Mouse (Mus musculus): ENCODE results near the gene Kmt2c. TPM values are rescaled to one million over a fixed set of nuclear protein-coding genes. Genes with fewer than 3 reads are reported as not detected.
A peak's percentile ranks its signal among the peaks of the same experiment; 100 is the strongest.
"Not testable (repeated sequence)": the region's sequence is repeated elsewhere in the genome, so short reads cannot be mapped to it uniquely, and the experiment has no call there.

The Kmt2c gene
- polyA plus RNA-seq, 1 experiment from 2014 or later: 19.2 TPM

DNA sequence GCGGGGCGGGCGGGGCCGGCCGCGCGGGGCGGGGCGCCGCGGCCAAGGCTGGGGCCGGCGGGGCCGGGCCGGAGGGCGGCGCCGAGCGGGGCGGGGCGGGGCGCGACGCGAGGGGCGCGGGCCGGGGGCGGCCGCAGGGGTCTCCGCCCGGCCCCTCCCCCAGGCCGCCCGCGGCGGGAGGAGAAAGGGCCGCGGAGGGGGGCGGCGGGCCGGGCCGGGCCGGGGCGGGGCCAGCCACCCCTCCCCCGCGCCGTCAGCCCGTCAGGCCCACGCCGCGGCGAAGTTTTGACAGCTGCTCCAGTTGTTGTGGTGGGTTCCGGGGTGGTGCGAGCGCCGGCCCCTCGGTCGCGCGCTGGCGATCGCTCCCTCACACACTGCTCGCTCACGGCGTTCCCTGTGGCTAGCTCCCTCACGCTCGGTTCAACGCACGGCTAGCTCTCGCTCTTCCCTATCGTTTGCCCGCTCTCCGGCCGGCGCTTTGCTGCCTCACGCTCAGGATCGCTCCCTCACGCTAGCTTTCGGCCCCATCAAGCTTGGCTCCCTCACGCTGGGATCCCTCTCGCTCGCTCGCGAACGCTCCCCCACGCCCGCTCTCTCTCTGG is 339 bp upstream of the Kmt2c start:
- H3K27me3 ChIP-seq (ENCODE audit: control insufficient read depth, insufficient read depth, low read length): no peaks in the 10 kb centered on the region; the same call in 1 of the 2 replicates
- peak overlapping the region; percentile 99 for H3K27ac ChIP-seq (ENCODE audit: low read depth, low read length)
- H3K36me3 ChIP-seq (ENCODE audit: control insufficient read depth, insufficient read depth, low read length): no peaks in the 10 kb centered on the region
- DNase-seq (ENCODE audit: low spot score, missing footprints) (peak; percentile 97), ATAC-seq (ENCODE audit: low FRiP score) (peak; percentile 87)
- under 1% methylated on average over 38 of the region's 87 CpGs for whole genome bisulfite sequencing
- peak overlapping the region; percentile 79 for H3K9ac ChIP-seq (ENCODE audit: low read length)
- peaks cover 14% of the 10 kb centered on the region; the same call in 1 of the 2 replicates for H3K4me1 ChIP-seq (ENCODE audit: control insufficient read depth, insufficient read depth, low read length)
- peak overlapping the region; percentile 99 for H3K4me3 ChIP-seq (ENCODE audit: low read depth, low read length)
- peak overlapping the region; percentile 80 for H3K4me2 ChIP-seq
- no peaks in the 10 kb centered on the region for H3K9me3 ChIP-seq (ENCODE audit: control insufficient read depth, low read length)

DNA sequence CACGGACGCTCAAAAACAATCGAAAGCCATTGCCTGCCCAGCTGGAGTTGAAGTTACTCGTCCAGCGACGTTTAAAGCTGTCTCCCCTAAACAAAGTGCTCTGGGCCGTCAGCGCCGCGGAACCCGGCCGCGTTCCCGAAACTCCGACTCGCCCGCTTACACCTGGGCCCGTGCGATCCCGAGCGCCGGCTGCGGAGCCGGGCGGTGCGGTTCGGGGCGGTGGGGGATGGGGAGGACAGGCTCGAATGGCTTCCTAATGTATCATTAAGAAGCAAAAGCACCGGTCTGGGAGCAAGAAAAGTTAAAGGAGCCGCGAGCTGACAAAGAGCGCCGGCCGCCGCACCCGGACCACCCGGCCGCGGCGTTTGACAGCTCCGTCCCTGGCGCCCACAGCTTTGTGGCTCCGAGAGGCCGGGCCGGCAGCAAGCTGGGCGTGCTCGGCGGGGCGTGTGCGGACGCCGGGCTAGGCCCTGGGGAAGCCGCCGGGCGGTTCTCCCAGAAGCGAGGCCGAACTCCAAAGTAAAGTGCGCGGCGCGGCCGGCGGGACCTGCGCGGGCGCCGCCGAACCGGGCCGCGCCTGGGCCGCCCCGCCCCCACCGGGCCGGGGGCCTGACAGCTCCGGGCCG is 750 bp downstream of the Kmt2c start:
- no peaks in the 10 kb centered on the region; the same call in 1 of the 2 replicates for H3K27me3 ChIP-seq (ENCODE audit: control insufficient read depth, insufficient read depth, low read length)
- peak overlapping the region; percentile 79 for H3K9ac ChIP-seq (ENCODE audit: low read length)
- peak overlapping the region; percentile 98 for H3K27ac ChIP-seq (ENCODE audit: low read depth, low read length)
- H3K4me1 ChIP-seq (ENCODE audit: control insufficient read depth, insufficient read depth, low read length): peaks cover 14% of the 10 kb centered on the region; the same call in 1 of the 2 replicates
- peak; percentile 96 for DNase-seq (ENCODE audit: low spot score, missing footprints)
- under 1% methylated on average over 56 of the region's 78 CpGs for WGBS
- H3K36me3 ChIP-seq (ENCODE audit: control insufficient read depth, insufficient read depth, low read length): no peaks in the 10 kb centered on the region
- peak; percentile 12 for ATAC-seq (ENCODE audit: low FRiP score)
- H3K9me3 ChIP-seq (ENCODE audit: control insufficient read depth, low read length): no peaks in the 10 kb centered on the region
- peak overlapping the region; percentile 79 for H3K4me2 ChIP-seq
- peak overlapping the region; percentile 99 for H3K4me3 ChIP-seq (ENCODE audit: low read depth, low read length)

DNA sequence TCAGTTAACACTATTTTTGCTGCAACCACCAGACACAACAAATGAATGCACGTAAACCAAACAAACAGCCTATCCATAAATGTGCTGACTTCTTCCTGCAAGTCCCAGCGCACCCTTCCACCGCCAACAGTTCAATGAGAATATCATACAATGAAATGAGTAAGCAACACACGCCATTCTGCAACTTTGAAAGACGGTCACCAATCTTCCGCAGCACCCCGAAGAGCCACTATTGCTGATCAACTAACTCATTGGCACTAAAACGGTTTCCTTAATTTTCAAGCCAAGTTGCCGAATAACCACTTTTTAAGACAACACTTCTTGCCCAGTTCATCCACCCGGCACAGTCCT is 1.2 kb downstream of the Kmt2c start:
- peak overlapping the region; percentile 79 for H3K9ac ChIP-seq (ENCODE audit: low read length)
- DNase-seq (ENCODE audit: low spot score, missing footprints) (no peak), ATAC-seq (ENCODE audit: low FRiP score) (no peak)
- no peak overlapping the region for H3K27ac ChIP-seq (ENCODE audit: low read depth, low read length)
- H3K4me2 ChIP-seq: peak overlapping the region; percentile 79
- H3K27me3 ChIP-seq (ENCODE audit: control insufficient read depth, insufficient read depth, low read length): no peaks in the 10 kb centered on the region; the same call in 1 of the 2 replicates
- no peaks in the 10 kb centered on the region for H3K36me3 ChIP-seq (ENCODE audit: control insufficient read depth, insufficient read depth, low read length)
- H3K9me3 ChIP-seq (ENCODE audit: control insufficient read depth, low read length): no peaks in the 10 kb centered on the region
- H3K4me1 ChIP-seq (ENCODE audit: control insufficient read depth, insufficient read depth, low read length): peaks cover 14% of the 10 kb centered on the region; the same call in 1 of the 2 replicates
- under 1% methylated on average over 10 of the region's 10 CpGs for WGBS
- peak overlapping the region; percentile 99 for H3K4me3 ChIP-seq (ENCODE audit: low read depth, low read length)

DNA sequence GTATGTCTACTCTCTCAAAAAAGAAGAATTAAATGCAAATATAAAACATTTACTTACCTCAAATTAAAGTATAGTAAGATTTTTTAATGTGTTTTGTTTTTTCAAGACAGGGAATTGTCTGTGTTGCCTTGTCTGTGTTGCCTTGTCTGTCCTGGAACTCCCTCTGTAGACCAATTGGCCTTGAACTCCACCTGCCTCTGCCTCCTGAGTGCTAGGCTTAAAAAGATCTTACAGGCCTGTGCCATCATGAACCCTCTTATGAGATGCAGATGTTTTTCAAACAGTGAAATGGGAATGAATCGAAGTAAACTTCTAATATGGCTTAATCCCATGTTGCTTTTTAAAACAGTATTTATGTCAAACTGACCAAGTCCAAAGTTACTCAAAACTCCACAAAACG is 1.9 kb downstream of the Kmt2c start:
- H3K9ac ChIP-seq (ENCODE audit: low read length): peak overlapping the region; percentile 79
- ATAC-seq (ENCODE audit: low FRiP score): no peak

DNA sequence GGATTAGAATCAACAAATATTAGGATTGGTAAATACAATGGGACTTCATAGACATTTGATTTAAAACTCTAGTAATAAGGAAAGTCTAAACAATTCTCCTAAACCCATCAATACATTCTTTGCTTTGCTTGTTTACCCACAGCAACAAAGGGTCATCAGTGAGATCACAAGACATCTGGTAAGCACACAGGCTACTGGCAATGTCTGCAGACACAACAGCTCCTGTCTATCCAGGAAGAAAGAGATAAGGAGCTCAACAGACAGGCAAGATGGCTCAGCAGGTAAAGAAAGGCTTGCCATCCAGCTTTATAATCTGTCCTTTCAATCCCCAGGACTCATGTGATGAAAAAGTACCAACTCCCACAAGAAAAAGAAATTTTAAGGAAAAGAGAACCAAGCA is 19.7 kb downstream of the Kmt2c start:
- ATAC-seq (ENCODE audit: low FRiP score): no peak
- Histone ChIP-seq H3K27ac (ENCODE audit: low read depth, low read length) (no peak overlapping the region), H3K36me3 (ENCODE audit: control insufficient read depth, insufficient read depth, low read length) (no peaks in the 10 kb centered on the region), H3K4me2 (no peak overlapping the region), H3K4me1 (ENCODE audit: control insufficient read depth, insufficient read depth, low read length) (no peaks in the 10 kb centered on the region), H3K27me3 (ENCODE audit: control insufficient read depth, insufficient read depth, low read length) (no peaks in the 10 kb centered on the region), H3K4me3 (ENCODE audit: low read depth, low read length) (no peak overlapping the region), H3K9ac (ENCODE audit: low read length) (no peak overlapping the region), H3K9me3 (ENCODE audit: control insufficient read depth, low read length) (no peaks in the 10 kb centered on the region)
- DNase-seq (ENCODE audit: low spot score, missing footprints): no peak

More for the DNA sequence above, 1.9 kb downstream of the Kmt2c start:
- no peaks in the 10 kb centered on the region; the same call in 1 of the 2 replicates for H3K27me3 ChIP-seq (ENCODE audit: control insufficient read depth, insufficient read depth, low read length)
- peaks cover 14% of the 10 kb centered on the region; the same call in 1 of the 2 replicates for H3K4me1 ChIP-seq (ENCODE audit: control insufficient read depth, insufficient read depth, low read length)
- H3K4me2 ChIP-seq: peak overlapping the region; percentile 79
- no peak overlapping the region for H3K27ac ChIP-seq (ENCODE audit: low read depth, low read length)
- no peak for DNase-seq (ENCODE audit: low spot score, missing footprints)
- WGBS: 56% methylated on average over 2 of the region's 2 CpGs
- H3K9me3 ChIP-seq (ENCODE audit: control insufficient read depth, low read length): no peaks in the 10 kb centered on the region
- no peaks in the 10 kb centered on the region for H3K36me3 ChIP-seq (ENCODE audit: control insufficient read depth, insufficient read depth, low read length)
- H3K4me3 ChIP-seq (ENCODE audit: low read depth, low read length): peak overlapping the region; percentile 99

DNA sequence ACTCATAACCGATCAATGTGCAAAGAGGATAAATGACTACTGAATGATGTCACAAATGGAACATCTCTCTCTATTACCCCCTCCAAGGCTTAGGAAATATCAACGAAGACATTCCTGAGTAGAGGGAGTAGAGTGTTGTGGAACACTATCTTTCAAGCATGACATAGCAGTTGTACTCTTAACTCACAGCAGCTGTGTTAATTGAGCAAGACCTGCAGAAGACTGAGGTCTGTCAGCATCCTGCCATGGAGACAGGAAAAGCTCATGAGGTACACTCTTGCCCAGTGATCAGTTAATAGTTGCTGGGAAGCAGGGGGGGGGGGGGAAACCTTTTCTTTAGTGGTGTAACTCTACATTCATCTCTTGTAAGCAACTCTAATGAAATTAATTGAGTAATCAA is 22.8 kb downstream of the Kmt2c start:
- H3K4me2 ChIP-seq: no peak overlapping the region
- WGBS: 89% methylated on average over 2 of the region's 2 CpGs
- DNase-seq (ENCODE audit: low spot score, missing footprints): no peak
- no peak for ATAC-seq (ENCODE audit: low FRiP score)
- H3K36me3 ChIP-seq (ENCODE audit: control insufficient read depth, insufficient read depth, low read length): no peaks in the 10 kb centered on the region
- no peaks in the 10 kb centered on the region for H3K4me1 ChIP-seq (ENCODE audit: control insufficient read depth, insufficient read depth, low read length)
- H3K27me3 ChIP-seq (ENCODE audit: control insufficient read depth, insufficient read depth, low read length): no peaks in the 10 kb centered on the region
- no peak overlapping the region for H3K9ac ChIP-seq (ENCODE audit: low read length)
- no peaks in the 10 kb centered on the region for H3K9me3 ChIP-seq (ENCODE audit: control insufficient read depth, low read length)
- H3K27ac ChIP-seq (ENCODE audit: low read depth, low read length): no peak overlapping the region
- no peak overlapping the region for H3K4me3 ChIP-seq (ENCODE audit: low read depth, low read length)

DNA sequence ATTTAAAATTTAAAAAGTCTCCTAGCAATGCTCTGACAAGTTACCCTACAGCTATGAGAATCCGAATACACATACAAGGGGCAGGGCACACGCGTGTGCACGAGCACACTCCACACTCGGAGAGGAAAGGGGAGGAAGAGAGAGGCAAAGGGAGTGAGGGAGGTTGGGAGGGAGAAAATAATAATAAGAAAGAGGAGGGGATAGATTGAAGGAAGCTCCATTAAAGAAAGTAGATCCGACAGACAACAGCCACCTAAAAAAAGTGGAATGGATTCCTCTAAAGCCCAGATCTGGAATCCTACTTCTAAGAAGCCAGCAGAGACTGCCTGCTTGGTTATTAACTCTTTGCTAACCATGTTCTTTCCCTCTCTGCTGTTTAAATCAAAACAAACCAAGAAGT is 26.5 kb downstream of the Kmt2c start:
- 6% methylated on average over 6 of the region's 6 CpGs for whole genome bisulfite sequencing
- Histone ChIP-seq H3K27ac (ENCODE audit: low read depth, low read length) (no peak overlapping the region), H3K27me3 (ENCODE audit: control insufficient read depth, insufficient read depth, low read length) (no peaks in the 10 kb centered on the region), H3K4me2 (peak overlapping the region; percentile 42), H3K36me3 (ENCODE audit: control insufficient read depth, insufficient read depth, low read length) (no peaks in the 10 kb centered on the region), H3K9ac (ENCODE audit: low read length) (0 out of 2 replicates have a peak overlapping the region, but pooled peaks have one; percentile 27), H3K4me3 (ENCODE audit: low read depth, low read length) (peak overlapping the region; percentile 27), H3K4me1 (ENCODE audit: control insufficient read depth, insufficient read depth, low read length) (no peaks in the 10 kb centered on the region), H3K9me3 (ENCODE audit: control insufficient read depth, low read length) (no peaks in the 10 kb centered on the region)
- no peak for DNase-seq (ENCODE audit: low spot score, missing footprints)
- ATAC-seq (ENCODE audit: low FRiP score): peak; percentile 55

DNA sequence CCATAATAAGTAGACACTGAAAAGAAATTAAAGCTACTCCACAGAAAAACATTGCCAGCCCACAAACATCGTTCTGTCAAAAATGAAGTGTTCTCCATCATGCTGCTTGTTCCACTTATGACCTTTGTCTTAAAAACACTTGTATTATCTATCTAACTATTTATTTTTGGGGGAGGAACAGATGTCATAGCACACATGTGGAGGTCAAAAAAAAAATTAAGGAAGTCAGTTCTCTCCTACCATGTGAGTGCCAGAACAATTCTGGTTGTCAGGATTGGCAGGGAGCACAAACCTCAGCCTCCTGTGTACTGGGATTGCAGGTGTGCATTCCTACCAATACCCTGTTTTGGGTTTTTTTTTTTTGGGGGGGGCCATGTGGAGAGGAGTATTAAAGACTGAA is 36.6 kb downstream of the Kmt2c start:
- no peak for ATAC-seq (ENCODE audit: low FRiP score)
- H3K4me3 ChIP-seq (ENCODE audit: low read depth, low read length): no peak overlapping the region
- H3K9me3 ChIP-seq (ENCODE audit: control insufficient read depth, low read length): no peaks in the 10 kb centered on the region
- no peak overlapping the region for H3K9ac ChIP-seq (ENCODE audit: low read length)
- no peak for DNase-seq (ENCODE audit: low spot score, missing footprints)
- 96% methylated on average over 1 of the region's 1 CpGs for WGBS
- H3K4me2 ChIP-seq: no peak overlapping the region
- no peaks in the 10 kb centered on the region; the same call in 1 of the 2 replicates for H3K4me1 ChIP-seq (ENCODE audit: control insufficient read depth, insufficient read depth, low read length)
- no peaks in the 10 kb centered on the region for H3K27me3 ChIP-seq (ENCODE audit: control insufficient read depth, insufficient read depth, low read length)
- no peaks in the 10 kb centered on the region for H3K36me3 ChIP-seq (ENCODE audit: control insufficient read depth, insufficient read depth, low read length)
- no peak overlapping the region for H3K27ac ChIP-seq (ENCODE audit: low read depth, low read length)

DNA sequence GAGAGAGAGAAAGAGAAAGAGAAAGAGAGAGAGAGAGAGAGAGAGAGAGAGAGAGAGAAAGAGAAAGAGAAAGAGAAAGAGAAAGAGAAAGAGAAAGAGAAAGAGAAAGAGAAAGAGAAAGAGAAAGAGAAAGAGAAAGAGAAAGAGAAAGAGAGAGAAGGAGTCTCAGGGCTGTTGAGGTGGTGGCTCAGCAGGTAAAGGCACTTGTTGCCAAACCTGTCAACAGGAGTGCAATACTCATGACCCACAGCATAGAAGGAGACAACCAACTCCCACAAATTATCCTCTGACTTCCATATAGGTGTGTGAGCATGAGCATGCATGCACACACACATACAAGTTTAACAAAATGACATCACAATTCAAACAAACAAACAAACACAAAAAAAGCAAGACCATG is 43.2 kb downstream of the Kmt2c start:
- H3K9ac ChIP-seq (ENCODE audit: low read length); H3K9me3 ChIP-seq (ENCODE audit: control insufficient read depth, low read length); ATAC-seq (ENCODE audit: low FRiP score); H3K27ac ChIP-seq (ENCODE audit: low read depth, low read length); H3K4me3 ChIP-seq (ENCODE audit: low read depth, low read length); H3K36me3 ChIP-seq (ENCODE audit: control insufficient read depth, insufficient read depth, low read length); H3K27me3 ChIP-seq (ENCODE audit: control insufficient read depth, insufficient read depth, low read length); H3K4me1 ChIP-seq (ENCODE audit: control insufficient read depth, insufficient read depth, low read length); DNase-seq (ENCODE audit: low spot score, missing footprints); H3K4me2 ChIP-seq: not testable (repeated sequence)
